Mouse (Mus musculus) bone marrow macrophage, adult 2 months (primary cell): ENCODE measurements at regions not wholly inside any gene's neighbourhood (a gene's known extent, or its start where the extent isn't known, plus 50 kb on each side); places are given as distances from the start of the nearest gene placed in this dataset.

Experiments used
- CTCF ChIP-seq: IDR thresholded peaks from 2 replicates; pipeline ENCODE4 v1.5.1; 2012; ENCODE audit warnings: low read depth, mild to moderate bottlenecking, low read length, moderate library complexity
- POLR2A ChIP-seq: IDR thresholded peaks from 2 replicates; pipeline ENCODE4 v1.6.1; 2012; ENCODE audit warnings: mild to moderate bottlenecking, low read depth, low read length, borderline replicate concordance

DNA sequence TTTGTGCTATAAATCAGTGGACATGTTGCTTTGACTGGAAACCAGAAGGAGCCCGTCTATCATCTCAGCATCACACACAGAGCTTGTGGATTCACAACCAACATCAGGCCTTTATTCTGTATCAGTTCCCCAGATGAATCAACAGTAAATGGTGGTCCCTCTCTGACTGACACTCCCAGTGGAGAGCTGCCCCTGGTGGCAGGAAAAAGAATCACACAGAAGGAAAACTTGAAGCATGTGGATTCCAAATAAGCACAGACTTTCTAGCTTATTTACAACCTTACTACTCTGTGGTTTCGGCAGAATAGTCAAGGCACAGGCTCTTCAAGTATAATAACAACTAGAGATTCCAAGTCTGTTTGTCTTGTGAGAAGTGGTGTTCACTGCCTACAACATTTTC is 981.7 kb downstream of the 4930444P10Rik start:
- no peak for TF ChIP-seq CTCF
- TF ChIP-seq POLR2A, result no peak
